In genomic region chr14:45423220-45423619, GRCm38 (mm10) we compare ENCODE assay signal across 9 mouse cellular contexts. TPM values are rescaled to one million over a fixed set of nuclear protein-coding genes. Genes with fewer than 3 reads are reported as not detected.
DNase-seq lines count a peak whose midpoint lies in the region; ATAC-seq and TF ChIP-seq lines count a peak whose summit lies in the region.
"Had no signal": no experiment of that assay in that cellular context is flagged by ENCODE, and none has a peak within 500 bp of the region (broad histone marks: within the 10 kb centered on the region; RNA-seq: fewer than 3 reads in every experiment).

No protein-coding gene starts in this region.

- no peak overlapping the region for H3K4me3 ChIP-seq in embryonic facial prominence, embryonic 11.5 days (ENCODE audit: low read depth, low read length)
- no peak overlapping the region for H3K4me3 ChIP-seq in embryonic facial prominence, embryonic 10.5 days
- no peak overlapping the region for H3K4me3 ChIP-seq in thymus, adult 2 months (ENCODE audit: control insufficient read depth, insufficient read depth, low read length)
- no peak overlapping the region for H3K4me3 ChIP-seq in small intestine, adult 2 months (ENCODE audit: low read depth, low read length)
- H3K4me3 ChIP-seq: stomach, embryonic 15.5 days had no signal

- TF ChIP-seq POLR2A in thymus, adult 2 months (IDR thresholded peaks at IDR 0.05; ENCODE audit: control insufficient read depth, extremely low read depth, insufficient read depth, low read length, poor library complexity), result no peak
- no peak for TF ChIP-seq POLR2A in small intestine, adult 2 months (IDR thresholded peaks at IDR 0.05; ENCODE audit: low read depth, low read length)

- peak; percentile 89 for DNase-seq in embryonic facial prominence, embryonic 11.5 days (ENCODE audit: low spot score)
- no peak for DNase-seq in embryonic facial prominence, embryonic 10.5 days (ENCODE audit: low spot score)
- peak; percentile 30 for DNase-seq in thymus, postnatal 14 days
- no peak for DNase-seq in thymus, adult 2 months
- DNase-seq in kidney, adult 8-10 months, result peak; percentile 48 to 55
- peak; percentile 70 for DNase-seq in lung, postnatal 10 days

- no peaks in the 10 kb centered on the region for H3K9me3 ChIP-seq in embryonic facial prominence, embryonic 11.5 days (replicated peaks; ENCODE audit: control insufficient read depth, low read length)
- peaks cover 6% of the 10 kb centered on the region; the same call in 1 of the 2 replicates for H3K9me3 ChIP-seq in embryonic facial prominence, embryonic 10.5 days
- H3K9me3 ChIP-seq: stomach, embryonic 15.5 days had no signal

- H3K9ac ChIP-seq in embryonic facial prominence, embryonic 11.5 days (replicated peaks; ENCODE audit: low read length), result no peak overlapping the region
- H3K9ac ChIP-seq: stomach, embryonic 15.5 days had no signal

- no peaks in the 10 kb centered on the region for H3K27me3 ChIP-seq in embryonic facial prominence, embryonic 11.5 days (ENCODE audit: control insufficient read depth, insufficient read depth, low read length)
- H3K27me3 ChIP-seq in embryonic facial prominence, embryonic 10.5 days (replicated peaks; ENCODE audit: low read depth, poor library complexity, severe bottlenecking), result no peaks in the 10 kb centered on the region
- H3K27me3 ChIP-seq in thymus, adult 2 months (ENCODE audit: control insufficient read depth, insufficient read depth, low read length), result no peaks in the 10 kb centered on the region
- H3K27me3 ChIP-seq in small intestine, adult 2 months (ENCODE audit: control insufficient read depth, insufficient read depth, low read length), result no peaks in the 10 kb centered on the region
- H3K27me3 ChIP-seq: stomach, embryonic 15.5 days had no signal

- H3K27ac ChIP-seq in embryonic facial prominence, embryonic 11.5 days (replicated peaks; ENCODE audit: low read depth, low read length), result no peak overlapping the region
- no peak overlapping the region for H3K27ac ChIP-seq in embryonic facial prominence, embryonic 10.5 days (replicated peaks)
- H3K27ac ChIP-seq in thymus, adult 2 months (ENCODE audit: control insufficient read depth, insufficient read depth, low read length), result no peak overlapping the region
- no peak overlapping the region for H3K27ac ChIP-seq in small intestine, adult 2 months (ENCODE audit: insufficient read depth, low read depth, low read length)
- H3K27ac ChIP-seq: stomach, embryonic 15.5 days had no signal

- ATAC-seq in embryonic facial prominence, embryonic 11.5 days (replicated peaks; ENCODE audit: insufficient number of reproducible peaks, low FRiP score, low TSS enrichment, low read depth), result no peak
- peak; percentile 72; the same call in 1 of the 2 replicates for ATAC-seq in common myeloid progenitor, adult 5-6 weeks (replicated peaks; ENCODE audit: low read depth, poor library complexity, severe bottlenecking)

- H3K36me3 ChIP-seq in embryonic facial prominence, embryonic 11.5 days (replicated peaks; ENCODE audit: control insufficient read depth, insufficient read depth, low read depth, low read length), result no peaks in the 10 kb centered on the region
- H3K36me3 ChIP-seq in embryonic facial prominence, embryonic 10.5 days (replicated peaks), result no peaks in the 10 kb centered on the region
- H3K36me3 ChIP-seq in thymus, adult 2 months (ENCODE audit: control insufficient read depth, insufficient read depth, low read length), result no peaks in the 10 kb centered on the region
- H3K36me3 ChIP-seq in small intestine, adult 2 months (ENCODE audit: control insufficient read depth, insufficient read depth, low read length), result no peaks in the 10 kb centered on the region
- H3K36me3 ChIP-seq: stomach, embryonic 15.5 days had no signal

- WGBS in embryonic facial prominence, embryonic 11.5 days, result 8% methylated on average over 5 of the region's 5 CpGs
- WGBS in embryonic facial prominence, embryonic 10.5 days, result 16% methylated on average over 5 of the region's 5 CpGs
- 11% methylated on average over 5 of the region's 5 CpGs for WGBS in thymus, adult 2 months
- WGBS in small intestine, adult 2 months, result 2% methylated on average over 5 of the region's 5 CpGs

- TF ChIP-seq CTCF in thymus, adult 2 months (IDR thresholded peaks at IDR 0.05; ENCODE audit: borderline replicate concordance, control insufficient read depth, extremely low read depth, insufficient read depth, low read length, poor library complexity), result no peak
- TF ChIP-seq CTCF in small intestine, adult 2 months (IDR thresholded peaks at IDR 0.05; ENCODE audit: extremely low read depth, insufficient read length, insufficient replicate concordance, low read depth, low read length), result peak; percentile 35; the same call in 1 of the 2 replicates

- H3K4me2 ChIP-seq in embryonic facial prominence, embryonic 11.5 days (ENCODE audit: low read depth, low read length), result no peak overlapping the region
- H3K4me2 ChIP-seq: stomach, embryonic 15.5 days had no signal

- no peaks in the 10 kb centered on the region for H3K4me1 ChIP-seq in embryonic facial prominence, embryonic 11.5 days (ENCODE audit: control insufficient read depth, insufficient read depth, low read length)
- no peaks in the 10 kb centered on the region for H3K4me1 ChIP-seq in embryonic facial prominence, embryonic 10.5 days
- no peaks in the 10 kb centered on the region for H3K4me1 ChIP-seq in thymus, adult 2 months (replicated peaks; ENCODE audit: control insufficient read depth, insufficient read depth, low read length)
- H3K4me1 ChIP-seq in small intestine, adult 2 months (ENCODE audit: control insufficient read depth, insufficient read depth, insufficient read length, low read length), result no peaks in the 10 kb centered on the region
- H3K4me1 ChIP-seq: stomach, embryonic 15.5 days had no signal

RNA-seq across cellular contexts. Expression of gene Gnpnat1, which starts 18.5 kb away (rescaled TPM):
- polyA plus RNA-seq in embryonic facial prominence, embryonic 11.5 days (2014; fragmentation: Nextera tagmentation; extraction: Ambion mirVana), result 50.8 and 56.2 TPM in 2 replicates
- polyA plus RNA-seq in embryonic facial prominence, embryonic 10.5 days (2016; fragmentation: Nextera tagmentation; extraction: Ambion mirVana), result 54.6 and 57.0 TPM in 2 replicates
- 3.6 and 4.0 TPM in 2 replicates for polyA plus RNA-seq in thymus, adult 2 months (2012; rRNA removed)
- 23.3 and 31.1 TPM in 2 replicates for total RNA-seq in common myeloid progenitor, adult 5-6 weeks (2017)
- 0.79 and 1.2 TPM in 2 replicates for polyA plus RNA-seq in small intestine, adult 2 months (2012; rRNA removed)

Comparison
In these comparisons a context has a peak if more than half of its experiments do, and no peak if none do; other contexts are left out.
1. DNase-seq: peak in embryonic facial prominence, embryonic 11.5 days (single experiment), thymus, postnatal 14 days (single experiment), kidney, adult 8-10 months (2 of 2) and lung, postnatal 10 days (single experiment); none in embryonic facial prominence, embryonic 10.5 days (single experiment) and thymus, adult 2 months (single experiment).
2. RNA of gene Gnpnat1, which starts 18.5 kb away (polyA plus RNA-seq): 54.6 to 57.0 TPM in embryonic facial prominence, embryonic 10.5 days and 50.8 to 56.2 TPM in embryonic facial prominence, embryonic 11.5 days; 3.6 to 4.0 TPM in thymus, adult 2 months and 0.79 to 1.2 TPM in small intestine, adult 2 months; every median in the first group is over 10 times any median in the second.